Mouse (Mus musculus) olfactory bulb, adult 2 months (tissue): Measurements from ENCODE around the gene Sncg.

Experiments used
- CTCF ChIP-seq: fragments of 200-500 bp; IDR thresholded peaks from 2 replicates; pipeline ENCODE4 v1.5.1; 2012; ENCODE audit warnings: low read depth, mild to moderate bottlenecking, low read length, moderate library complexity; ENCODE audit not compliant: insufficient read depth
- POLR2A ChIP-seq: fragments of 200-500 bp; IDR thresholded peaks from 2 replicates; pipeline ENCODE4 v1.6.1; 2012; ENCODE audit warnings: mild to moderate bottlenecking, low read depth, low read length, moderate library complexity; ENCODE audit not compliant: insufficient read depth

- TF ChIP-seq CTCF (no peak), POLR2A (no peak)
Observed at GRCm38 (mm10) chr14:34402871-34403270, 28.3 kb upstream of the Sncg start.
